Mouse (Mus musculus) left cerebral cortex, adult 11 months (tissue): ENCODE measurements around the gene Pdilt.

Experiments used
- DNase-seq: peaks from one replicate; pipeline ENCODE4 v3.0.0; 2022; ENCODE audit warnings: low spot score

Pdilt gene

GRCm38 (mm10) chr7:119511143-119511542 is 12.1 kb downstream of the Pdilt start:
- no peak for DNase-seq

GRCm38 (mm10) chr7:119490041-119490780 is 33.1 kb downstream of the Pdilt start:
- no peak for DNase-seq

DNA sequence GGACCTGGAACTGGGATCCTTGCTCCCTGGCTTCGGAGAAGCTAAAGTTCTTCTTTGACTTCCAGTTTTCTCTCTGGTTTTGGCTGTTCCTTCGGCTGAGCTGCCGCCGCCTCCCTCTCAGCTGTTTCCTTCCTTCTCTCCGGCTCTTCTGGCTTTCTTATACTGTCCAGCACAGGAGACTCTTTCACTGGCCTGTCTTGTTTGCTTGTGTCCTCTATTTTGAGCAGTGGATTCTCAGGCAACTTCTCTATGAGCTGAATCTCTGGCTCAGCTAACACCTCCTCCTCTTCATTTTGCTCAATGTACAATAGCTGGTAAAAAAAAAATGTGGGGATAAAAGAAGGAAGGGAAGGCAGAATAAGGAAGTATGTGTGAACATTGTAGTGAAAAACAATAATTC is 36.6 kb downstream of the Pdilt start:
- DNase-seq: no peak

DNA sequence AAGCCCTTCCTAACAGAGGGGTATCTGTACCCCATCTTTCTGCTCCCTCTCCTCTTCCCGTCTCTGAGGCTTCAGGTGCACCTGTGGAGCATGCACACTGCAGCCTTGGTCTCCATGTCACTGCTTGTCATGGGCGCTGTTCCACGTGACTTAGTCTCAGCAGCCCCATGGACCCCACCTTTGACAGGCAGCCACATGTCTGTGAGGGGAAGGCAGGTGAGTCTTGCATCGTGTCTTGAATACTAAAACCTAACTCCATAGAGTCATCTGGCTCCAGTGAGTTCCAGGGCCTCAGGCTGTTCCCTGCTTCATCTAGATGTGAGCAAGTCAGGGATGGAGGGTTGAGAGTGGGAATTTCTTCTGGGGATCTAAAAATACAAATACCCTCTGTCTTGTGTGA is 39.1 kb downstream of the Pdilt start:
- DNase-seq: no peak

GRCm38 (mm10) chr7:119479256-119479655 is 44.0 kb downstream of the Pdilt start, which contains the start of gene Umod:
Gene Umod (minus strand): TSS chr7:119479282.
- DNase-seq: no peak

DNA sequence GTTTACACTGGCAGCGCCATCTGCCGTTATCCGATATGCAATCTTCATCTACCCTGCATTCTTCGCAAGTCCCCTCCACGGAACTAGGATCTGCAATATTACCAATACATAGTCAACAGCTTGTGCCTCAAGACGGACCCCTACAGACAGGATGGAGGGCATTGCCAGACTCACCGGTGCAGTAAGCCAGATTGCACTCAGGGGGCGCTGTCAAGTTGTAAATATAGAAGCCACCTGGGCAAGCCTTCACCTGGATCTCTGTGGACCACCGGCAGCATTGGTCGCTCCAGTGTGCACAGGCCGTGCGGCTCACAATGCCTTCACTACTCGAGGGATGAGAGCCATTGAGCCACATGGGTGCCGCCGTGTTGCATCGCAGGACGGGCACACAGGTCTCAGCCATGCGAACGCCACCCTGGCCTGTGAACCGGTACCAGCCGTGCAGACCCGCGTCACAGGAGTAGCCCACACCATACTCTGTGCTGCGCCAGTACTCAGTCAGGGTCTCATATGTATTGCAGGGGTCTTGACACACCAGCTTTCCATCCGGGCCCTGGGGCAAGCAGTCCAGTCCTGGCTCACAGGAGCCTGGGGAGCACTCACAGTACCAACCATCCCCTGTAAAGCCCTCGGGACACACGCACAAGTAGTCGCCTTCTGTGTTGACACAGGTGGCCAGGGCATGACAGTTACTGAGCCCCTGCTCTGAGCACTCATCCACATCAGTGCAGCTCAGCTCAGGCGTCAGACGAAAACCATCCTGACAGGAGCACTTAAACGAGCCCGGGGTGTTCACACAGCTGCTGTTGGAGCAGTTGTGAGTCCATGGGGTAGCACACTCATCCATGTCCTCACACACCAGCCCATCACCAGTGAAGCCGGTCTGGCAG is 46.5 kb downstream of the Pdilt start:
- no peak for DNase-seq

DNA sequence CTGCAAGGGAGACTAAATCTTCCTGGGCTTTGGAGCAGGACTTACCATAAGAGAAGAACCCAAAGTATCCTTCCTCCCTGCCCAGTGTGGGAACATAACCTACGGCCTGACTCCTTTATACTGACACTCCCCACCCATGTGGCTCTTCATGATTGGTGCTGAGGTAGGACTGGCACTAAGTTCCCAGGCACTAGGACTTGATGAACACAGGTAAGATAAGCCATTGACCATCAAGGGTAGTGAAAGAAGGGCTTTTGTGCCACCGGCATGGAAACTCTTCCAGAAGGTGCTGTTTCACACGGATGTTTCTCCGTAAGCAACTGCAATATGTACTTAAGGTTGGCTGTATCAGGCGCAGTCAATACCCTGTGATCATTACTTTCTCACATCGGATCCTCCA is 64.1 kb downstream of the Pdilt start, which contains the start of gene Gp2:
TSS of gene Gp2 (minus strand) at position 101 of the 400 bp plus-strand sequence.
- DNase-seq: no peak

DNA sequence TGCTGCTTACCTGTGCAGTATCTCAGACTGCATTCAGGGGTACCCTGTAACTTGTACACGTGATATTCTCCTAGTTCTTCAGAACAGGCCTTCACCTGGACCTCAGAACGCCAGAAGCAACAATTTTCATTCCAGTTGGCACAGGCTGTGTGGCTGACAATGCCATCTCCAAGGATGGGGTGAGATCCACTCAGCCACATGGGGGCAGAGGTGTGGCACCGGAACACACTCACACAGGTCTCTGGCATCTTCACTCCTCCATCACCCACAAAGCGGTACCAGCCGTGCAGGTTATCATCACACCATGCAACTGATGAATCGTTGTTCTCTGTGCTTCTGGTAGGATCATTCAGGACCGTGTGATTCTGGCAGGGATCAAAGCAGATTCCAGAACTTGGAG is 69.1 kb downstream of the Pdilt start:
- DNase-seq: no peak

- no peak for DNase-seq
These were observed 79.4 kb downstream of the Pdilt start for GRCm38 (mm10) chr7:119443849-119444248.

DNA sequence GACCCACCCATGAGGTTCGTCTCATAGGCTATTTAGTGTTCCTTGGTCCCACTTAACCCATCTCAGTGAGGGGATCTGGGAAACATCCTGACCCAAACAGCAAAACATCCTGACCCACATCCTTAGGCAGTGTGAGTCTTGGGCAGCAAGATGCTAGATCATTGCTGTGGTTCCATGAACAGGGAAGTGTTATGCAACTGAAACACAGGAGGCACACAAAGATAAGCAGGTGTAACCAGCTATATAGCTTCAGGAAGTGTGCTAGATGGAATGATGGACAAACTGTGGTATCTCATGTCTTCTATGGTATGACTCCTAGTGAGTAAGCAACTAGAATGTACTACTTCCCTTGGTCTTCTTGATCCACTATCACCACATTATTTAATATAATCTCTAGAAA is 81.4 kb downstream of the Pdilt start:
- DNase-seq: no peak
